Mouse (Mus musculus): ENCODE measurements at regions not wholly inside any gene's neighbourhood (a gene's known extent, or its start where the extent isn't known, plus 50 kb on each side); places are given as distances from the start of the nearest gene placed in this dataset.
A peak's percentile ranks its signal among the peaks of the same experiment; 100 is the strongest.

- no peak overlapping the region for H3K4me3 ChIP-seq (ENCODE audit: low read depth, low read length)
- H3K9me3 ChIP-seq (ENCODE audit: control insufficient read depth): no peaks in the 10 kb centered on the region
- TF ChIP-seq CTCF (IDR thresholded peaks at IDR 0.05; ENCODE audit: low read depth): no peak
- no peaks in the 10 kb centered on the region for H3K36me3 ChIP-seq (ENCODE audit: control insufficient read depth, insufficient read depth)
- ATAC-seq: no peak
- H3K4me1 ChIP-seq (replicated peaks; ENCODE audit: control insufficient read depth, insufficient read depth, low read length): no peaks in the 10 kb centered on the region
- no peaks in the 10 kb centered on the region for H3K27me3 ChIP-seq (replicated peaks; ENCODE audit: control insufficient read depth, insufficient read depth, low read length)
- H3K9ac ChIP-seq (ENCODE audit: low read depth, low read length): no peak overlapping the region
- 94% methylated on average over 5 of the region's 5 CpGs for WGBS
- H3K4me2 ChIP-seq (replicated peaks; ENCODE audit: low read depth): no peak overlapping the region
- no peak overlapping the region for H3K27ac ChIP-seq (ENCODE audit: low read depth, low read length)
Observed at GRCm38 (mm10) chr10:39242398-39242797, 78.8 kb upstream of the Ccn6 start.

GRCm38 (mm10) chr10:39241922-39242321 is 78.3 kb upstream of the Ccn6 start:
- no peaks in the 10 kb centered on the region for H3K36me3 ChIP-seq (ENCODE audit: control insufficient read depth, insufficient read depth)
- no peaks in the 10 kb centered on the region for H3K27me3 ChIP-seq (replicated peaks; ENCODE audit: control insufficient read depth, insufficient read depth, low read length)
- WGBS: 82% methylated on average over 6 of the region's 6 CpGs
- no peak overlapping the region for H3K4me2 ChIP-seq (replicated peaks; ENCODE audit: low read depth)
- H3K4me1 ChIP-seq (replicated peaks; ENCODE audit: control insufficient read depth, insufficient read depth, low read length): no peaks in the 10 kb centered on the region
- TF ChIP-seq CTCF (IDR thresholded peaks at IDR 0.05; ENCODE audit: low read depth): no peak
- H3K9ac ChIP-seq (ENCODE audit: low read depth, low read length): no peak overlapping the region
- no peak overlapping the region for H3K4me3 ChIP-seq (ENCODE audit: low read depth, low read length)
- H3K9me3 ChIP-seq (ENCODE audit: control insufficient read depth): no peaks in the 10 kb centered on the region
- H3K27ac ChIP-seq (ENCODE audit: low read depth, low read length): no peak overlapping the region
- ATAC-seq: no peak

- H3K4me3 ChIP-seq (ENCODE audit: low read depth, low read length): no peak overlapping the region
- no peak overlapping the region for H3K27ac ChIP-seq (ENCODE audit: low read depth, low read length)
- 94% methylated on average over 3 of the region's 3 CpGs for WGBS
- H3K36me3 ChIP-seq (ENCODE audit: control insufficient read depth, insufficient read depth): no peaks in the 10 kb centered on the region
- no peaks in the 10 kb centered on the region for H3K9me3 ChIP-seq (ENCODE audit: control insufficient read depth)
- H3K4me1 ChIP-seq (replicated peaks; ENCODE audit: control insufficient read depth, insufficient read depth, low read length): no peaks in the 10 kb centered on the region
- H3K9ac ChIP-seq (ENCODE audit: low read depth, low read length): no peak overlapping the region
- H3K4me2 ChIP-seq (replicated peaks; ENCODE audit: low read depth): no peak overlapping the region
- TF ChIP-seq CTCF (IDR thresholded peaks at IDR 0.05; ENCODE audit: low read depth): no peak
- no peak for ATAC-seq
- H3K27me3 ChIP-seq (replicated peaks; ENCODE audit: control insufficient read depth, insufficient read depth, low read length): no peaks in the 10 kb centered on the region
Observed at GRCm38 (mm10) chr10:39241486-39241885, 77.9 kb upstream of the Ccn6 start.

- H3K9ac ChIP-seq (ENCODE audit: low read depth, low read length): no peak overlapping the region
- no peaks in the 10 kb centered on the region for H3K9me3 ChIP-seq (ENCODE audit: control insufficient read depth)
- no peak for ATAC-seq
- no peaks in the 10 kb centered on the region for H3K36me3 ChIP-seq (ENCODE audit: control insufficient read depth, insufficient read depth)
- H3K4me1 ChIP-seq (replicated peaks; ENCODE audit: control insufficient read depth, insufficient read depth, low read length): no peaks in the 10 kb centered on the region
- H3K27me3 ChIP-seq (replicated peaks; ENCODE audit: control insufficient read depth, insufficient read depth, low read length): no peaks in the 10 kb centered on the region
- H3K27ac ChIP-seq (ENCODE audit: low read depth, low read length): no peak overlapping the region
- TF ChIP-seq CTCF (IDR thresholded peaks at IDR 0.05; ENCODE audit: low read depth): no peak
- H3K4me3 ChIP-seq (ENCODE audit: low read depth, low read length): no peak overlapping the region
- no peak overlapping the region for H3K4me2 ChIP-seq (replicated peaks; ENCODE audit: low read depth)
- 87% methylated on average over 7 of the region's 7 CpGs for WGBS
Observed at GRCm38 (mm10) chr10:39240966-39241365, 77.4 kb upstream of the Ccn6 start.

GRCm38 (mm10) chr10:39240178-39240791 is 76.7 kb upstream of the Ccn6 start:
- Histone ChIP-seq H3K27me3 (replicated peaks; ENCODE audit: control insufficient read depth, insufficient read depth, low read length) (no peaks in the 10 kb centered on the region), H3K9ac (ENCODE audit: low read depth, low read length) (no peak overlapping the region), H3K4me1 (replicated peaks; ENCODE audit: control insufficient read depth, insufficient read depth, low read length) (no peaks in the 10 kb centered on the region), H3K4me2 (replicated peaks; ENCODE audit: low read depth) (peak overlapping the region; percentile 49), H3K36me3 (ENCODE audit: control insufficient read depth, insufficient read depth) (no peaks in the 10 kb centered on the region), H3K9me3 (ENCODE audit: control insufficient read depth) (no peaks in the 10 kb centered on the region), H3K4me3 (ENCODE audit: low read depth, low read length) (no peak overlapping the region), H3K27ac (ENCODE audit: low read depth, low read length) (no peak overlapping the region)
- TF ChIP-seq CTCF (IDR thresholded peaks at IDR 0.05; ENCODE audit: low read depth): no peak
- ATAC-seq: no peak
- 53% methylated on average over 11 of the region's 11 CpGs for WGBS

- Histone ChIP-seq H3K4me2 (replicated peaks; ENCODE audit: low read depth) (peak overlapping the region; percentile 49), H3K27ac (ENCODE audit: low read depth, low read length) (no peak overlapping the region), H3K36me3 (ENCODE audit: control insufficient read depth, insufficient read depth) (no peaks in the 10 kb centered on the region), H3K27me3 (replicated peaks; ENCODE audit: control insufficient read depth, insufficient read depth, low read length) (no peaks in the 10 kb centered on the region), H3K4me1 (replicated peaks; ENCODE audit: control insufficient read depth, insufficient read depth, low read length) (no peaks in the 10 kb centered on the region), H3K9me3 (ENCODE audit: control insufficient read depth) (no peaks in the 10 kb centered on the region), H3K9ac (ENCODE audit: low read depth, low read length) (no peak overlapping the region), H3K4me3 (ENCODE audit: low read depth, low read length) (no peak overlapping the region)
- 17% methylated on average over 17 of the region's 17 CpGs for WGBS
- ATAC-seq: no peak
- peak; percentile 86 for TF ChIP-seq CTCF (IDR thresholded peaks at IDR 0.05; ENCODE audit: low read depth)
Observed at GRCm38 (mm10) chr10:39239498-39240177, 76.0 kb upstream of the Ccn6 start.

Measured in intestine, postnatal 0 days (tissue).